Mouse (Mus musculus): ENCODE results near the gene Slc1a1. TPM values are rescaled to one million over a fixed set of nuclear protein-coding genes. Genes with fewer than 3 reads are reported as not detected.

Gene Slc1a1
- polyA plus RNA-seq, 1 experiment from 2014 or later: 0.41 TPM

DNA sequence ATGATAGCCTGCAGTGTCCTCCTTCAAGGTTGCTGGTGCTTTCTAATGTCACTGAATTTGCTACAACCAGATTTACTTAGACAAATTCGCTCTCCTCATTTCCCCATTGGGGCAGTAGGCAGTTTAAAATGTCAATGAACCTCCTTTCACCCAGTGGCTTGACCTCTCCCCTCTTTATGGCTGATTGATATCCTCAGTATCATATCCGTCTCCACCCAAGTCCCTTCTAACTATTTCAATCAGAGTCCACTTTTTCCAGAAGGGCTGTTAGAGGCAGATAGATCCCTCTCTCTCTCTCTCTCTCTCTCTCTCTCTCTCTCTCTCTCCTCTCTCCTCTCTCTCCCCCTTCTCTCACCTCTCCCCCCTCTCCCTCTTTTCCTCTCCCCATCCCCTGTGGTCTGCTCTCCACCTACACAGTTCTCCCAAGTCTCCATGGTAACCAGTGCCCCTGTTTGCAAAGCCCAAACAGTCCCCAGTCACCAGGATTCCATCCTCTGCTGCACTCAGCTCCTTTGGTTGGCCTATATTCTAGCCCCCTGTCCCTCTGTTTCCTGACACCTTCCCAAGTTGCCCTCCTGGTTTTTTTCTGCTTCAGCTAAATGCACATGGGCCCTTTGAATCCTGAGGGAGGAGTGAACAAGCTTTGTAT lies 80.9 kb downstream of the Slc1a1 start:
- Histone ChIP-seq H3K27me3 (replicated peaks; ENCODE audit: control insufficient read depth, insufficient read depth, low read length) (no peaks in the 10 kb centered on the region), H3K36me3 (ENCODE audit: control insufficient read depth, insufficient read depth, low read length) (no peaks in the 10 kb centered on the region), H3K4me3 (ENCODE audit: low read depth, low read length) (no peak overlapping the region), H3K9me3 (ENCODE audit: control insufficient read depth, low read length) (no peaks in the 10 kb centered on the region), H3K9ac (ENCODE audit: low read length) (no peak overlapping the region), H3K27ac (ENCODE audit: low read depth) (no peak overlapping the region), H3K4me1 (replicated peaks; ENCODE audit: control insufficient read depth, insufficient read depth, low read length) (no peaks in the 10 kb centered on the region), H3K4me2 (ENCODE audit: low read length) (no peak overlapping the region)
- 62% methylated on average over 2 of the region's 2 CpGs for WGBS
- DNase-seq (ENCODE audit: low spot score) (no peak), ATAC-seq (replicated peaks; ENCODE audit: low FRiP score, low TSS enrichment, low read depth) (no peak)

DNA sequence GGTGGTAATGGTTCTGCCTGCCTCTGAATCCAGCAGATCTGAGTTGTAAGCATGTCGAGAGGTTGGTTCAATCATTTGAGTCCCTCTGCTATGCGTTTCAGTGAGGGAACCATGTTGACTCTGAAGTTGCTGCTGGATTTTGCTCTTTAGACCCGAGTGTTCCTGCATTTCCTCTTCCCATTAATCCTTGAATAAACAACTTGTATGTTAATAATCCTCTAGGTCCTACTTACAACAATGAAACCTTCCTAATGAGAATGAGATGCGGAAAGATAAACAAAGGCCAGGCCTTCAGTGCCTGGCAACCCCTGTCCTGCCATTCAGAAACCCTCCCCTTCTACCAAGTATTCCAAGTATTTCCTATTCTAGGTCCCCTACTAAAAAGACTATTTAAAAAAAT lies 81.6 kb downstream of the Slc1a1 start:
- H3K4me3 ChIP-seq (ENCODE audit: low read depth, low read length): no peak overlapping the region
- no peak overlapping the region for H3K27ac ChIP-seq (ENCODE audit: low read depth)
- DNase-seq (ENCODE audit: low spot score) (no peak), ATAC-seq (replicated peaks; ENCODE audit: low FRiP score, low TSS enrichment, low read depth) (no peak)
- no peaks in the 10 kb centered on the region for H3K9me3 ChIP-seq (ENCODE audit: control insufficient read depth, low read length)
- no peaks in the 10 kb centered on the region for H3K36me3 ChIP-seq (ENCODE audit: control insufficient read depth, insufficient read depth, low read length)
- H3K4me1 ChIP-seq (replicated peaks; ENCODE audit: control insufficient read depth, insufficient read depth, low read length): no peaks in the 10 kb centered on the region
- no peaks in the 10 kb centered on the region for H3K27me3 ChIP-seq (replicated peaks; ENCODE audit: control insufficient read depth, insufficient read depth, low read length)
- no peak overlapping the region for H3K9ac ChIP-seq (ENCODE audit: low read length)
- 24% methylated on average over 4 of the region's 4 CpGs for WGBS
- no peak overlapping the region for H3K4me2 ChIP-seq (ENCODE audit: low read length)

DNA sequence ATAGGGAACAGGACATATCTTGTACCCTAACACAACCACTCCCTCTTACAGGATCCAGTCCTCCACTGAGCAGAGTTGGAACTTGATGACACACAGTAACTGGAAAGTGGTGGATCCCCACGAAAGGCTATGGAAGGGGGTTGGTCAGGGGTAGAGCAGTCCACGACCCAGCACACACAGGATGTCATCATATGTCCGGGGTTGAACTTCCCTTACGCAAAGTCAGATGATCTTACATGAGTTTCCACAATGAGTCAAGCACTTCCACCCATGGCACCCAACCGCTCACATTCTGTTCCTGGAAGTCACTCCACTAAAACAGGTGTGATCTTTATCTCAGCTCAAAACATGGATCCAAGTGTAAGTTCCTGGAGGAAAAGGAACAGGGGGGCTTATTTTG lies 83.0 kb downstream of the Slc1a1 start:
- Histone ChIP-seq H3K4me1 (replicated peaks; ENCODE audit: control insufficient read depth, insufficient read depth, low read length) (no peaks in the 10 kb centered on the region), H3K4me3 (ENCODE audit: low read depth, low read length) (no peak overlapping the region), H3K9me3 (ENCODE audit: control insufficient read depth, low read length) (no peaks in the 10 kb centered on the region), H3K9ac (ENCODE audit: low read length) (no peak overlapping the region), H3K36me3 (ENCODE audit: control insufficient read depth, insufficient read depth, low read length) (no peaks in the 10 kb centered on the region), H3K27me3 (replicated peaks; ENCODE audit: control insufficient read depth, insufficient read depth, low read length) (no peaks in the 10 kb centered on the region), H3K27ac (ENCODE audit: low read depth) (no peak overlapping the region), H3K4me2 (ENCODE audit: low read length) (no peak overlapping the region)
- ATAC-seq (replicated peaks; ENCODE audit: low FRiP score, low TSS enrichment, low read depth) (no peak), DNase-seq (ENCODE audit: low spot score) (no peak)
- 88% methylated on average over 5 of the region's 5 CpGs for WGBS

DNA sequence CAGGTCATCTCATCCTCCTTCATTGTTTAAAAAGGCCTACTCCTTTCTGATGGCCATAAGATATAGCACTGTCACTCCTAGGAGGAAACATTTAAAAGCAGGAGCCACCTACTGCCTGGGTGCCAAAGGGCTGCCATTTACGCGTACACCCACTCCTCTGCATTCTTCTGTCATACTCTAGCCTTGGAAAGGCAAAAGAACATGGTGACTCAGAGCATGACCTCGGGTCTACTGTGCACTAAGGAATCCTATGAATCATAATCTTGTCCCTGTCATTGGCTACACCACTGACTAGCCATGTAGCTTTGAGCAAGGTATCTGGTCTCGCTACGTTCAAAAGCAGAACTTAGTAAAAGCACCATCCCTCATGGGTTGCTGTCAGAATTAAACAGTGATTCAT lies 91.5 kb downstream of the Slc1a1 start:
- ATAC-seq (replicated peaks; ENCODE audit: low FRiP score, low TSS enrichment, low read depth) (no peak), DNase-seq (ENCODE audit: low spot score) (no peak)
- Histone ChIP-seq H3K27me3 (replicated peaks; ENCODE audit: control insufficient read depth, insufficient read depth, low read length) (no peaks in the 10 kb centered on the region), H3K27ac (ENCODE audit: low read depth) (no peak overlapping the region), H3K4me2 (ENCODE audit: low read length) (no peak overlapping the region), H3K4me3 (ENCODE audit: low read depth, low read length) (no peak overlapping the region), H3K9ac (ENCODE audit: low read length) (no peak overlapping the region), H3K4me1 (replicated peaks; ENCODE audit: control insufficient read depth, insufficient read depth, low read length) (no peaks in the 10 kb centered on the region), H3K9me3 (ENCODE audit: control insufficient read depth, low read length) (no peaks in the 10 kb centered on the region), H3K36me3 (ENCODE audit: control insufficient read depth, insufficient read depth, low read length) (no peaks in the 10 kb centered on the region)
- 87% methylated on average over 5 of the region's 5 CpGs for WGBS

DNA sequence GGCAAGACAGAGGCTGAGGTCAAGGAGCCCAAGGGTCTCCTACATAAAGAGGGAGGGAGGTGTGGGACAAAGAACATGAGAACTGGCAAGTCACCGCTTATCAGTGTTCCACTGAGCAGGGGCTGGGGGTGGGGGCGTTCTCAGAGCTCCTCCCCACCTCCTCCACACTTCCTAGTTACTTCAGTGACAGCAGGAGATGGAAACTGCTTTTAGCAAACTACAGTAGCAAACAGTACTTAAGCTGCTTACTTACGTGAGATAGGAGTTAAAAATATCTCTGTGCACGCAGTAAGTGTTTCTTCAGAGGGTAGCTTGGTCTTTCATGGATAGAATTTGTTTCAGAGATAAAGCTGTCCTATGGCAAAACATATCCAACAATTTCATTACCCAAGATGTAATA lies 92.5 kb downstream of the Slc1a1 start:
- H3K36me3 ChIP-seq (ENCODE audit: control insufficient read depth, insufficient read depth, low read length): no peaks in the 10 kb centered on the region
- WGBS: 60% methylated on average over 4 of the region's 4 CpGs
- H3K9ac ChIP-seq (ENCODE audit: low read length): no peak overlapping the region
- no peaks in the 10 kb centered on the region for H3K9me3 ChIP-seq (ENCODE audit: control insufficient read depth, low read length)
- no peak overlapping the region for H3K4me2 ChIP-seq (ENCODE audit: low read length)
- H3K27me3 ChIP-seq (replicated peaks; ENCODE audit: control insufficient read depth, insufficient read depth, low read length): no peaks in the 10 kb centered on the region
- H3K4me1 ChIP-seq (replicated peaks; ENCODE audit: control insufficient read depth, insufficient read depth, low read length): no peaks in the 10 kb centered on the region
- H3K4me3 ChIP-seq (ENCODE audit: low read depth, low read length): no peak overlapping the region
- H3K27ac ChIP-seq (ENCODE audit: low read depth): no peak overlapping the region
- ATAC-seq (replicated peaks; ENCODE audit: low FRiP score, low TSS enrichment, low read depth) (no peak), DNase-seq (ENCODE audit: low spot score) (no peak)

DNA sequence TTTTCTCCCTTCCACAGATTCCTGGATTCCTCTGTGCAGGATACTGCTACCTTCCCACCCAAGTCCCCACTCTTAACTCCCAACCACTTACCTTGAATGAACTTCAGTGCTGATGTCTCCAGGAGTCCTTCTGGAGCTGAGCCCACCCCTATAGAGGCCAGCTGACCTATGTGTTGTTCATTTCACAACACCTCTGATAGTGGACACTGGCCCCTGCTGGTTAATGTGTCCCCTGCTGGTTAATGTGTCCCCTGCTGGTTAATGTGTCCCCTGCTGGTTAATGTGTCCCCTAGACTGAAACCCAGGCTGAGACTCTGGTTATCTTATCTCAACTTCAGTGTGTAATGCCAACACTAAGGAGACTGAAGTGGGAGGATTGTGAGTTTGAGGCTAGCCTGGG lies 94.2 kb downstream of the Slc1a1 start:
- Histone ChIP-seq H3K9me3 (ENCODE audit: control insufficient read depth, low read length) (no peaks in the 10 kb centered on the region), H3K36me3 (ENCODE audit: control insufficient read depth, insufficient read depth, low read length) (no peaks in the 10 kb centered on the region)
- no peak for ATAC-seq (replicated peaks; ENCODE audit: low FRiP score, low TSS enrichment, low read depth)

DNA sequence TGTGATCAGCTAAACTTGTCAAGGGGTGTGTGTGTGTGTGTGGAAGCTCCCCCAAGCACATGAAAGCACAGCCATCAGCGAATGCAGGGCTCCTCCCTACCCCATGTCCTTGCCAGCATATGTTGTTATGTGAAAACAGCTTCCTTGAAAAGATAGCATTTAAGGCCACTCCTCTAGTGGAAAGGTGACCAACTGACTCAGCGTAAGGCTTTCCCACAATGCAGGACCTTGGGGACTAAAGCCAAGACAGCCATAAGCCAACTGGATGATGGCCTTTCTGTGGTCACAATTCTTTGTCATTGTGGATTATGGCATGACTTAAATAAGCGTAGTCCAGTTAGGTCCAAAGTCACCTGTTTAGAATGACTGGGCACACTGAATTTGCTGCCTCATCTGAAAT lies 100.0 kb downstream of the Slc1a1 start:
- no peak overlapping the region for H3K27ac ChIP-seq (ENCODE audit: low read depth)
- no peak for ATAC-seq (replicated peaks; ENCODE audit: low FRiP score, low TSS enrichment, low read depth)
- H3K4me3 ChIP-seq (ENCODE audit: low read depth, low read length): no peak overlapping the region
- H3K9me3 ChIP-seq (ENCODE audit: control insufficient read depth, low read length): no peaks in the 10 kb centered on the region
- H3K4me2 ChIP-seq (ENCODE audit: low read length): no peak overlapping the region
- H3K4me1 ChIP-seq (replicated peaks; ENCODE audit: control insufficient read depth, insufficient read depth, low read length): no peaks in the 10 kb centered on the region
- DNase-seq (ENCODE audit: low spot score): no peak
- 89% methylated on average over 3 of the region's 3 CpGs for WGBS
- no peaks in the 10 kb centered on the region for H3K36me3 ChIP-seq (ENCODE audit: control insufficient read depth, insufficient read depth, low read length)
- no peak overlapping the region for H3K9ac ChIP-seq (ENCODE audit: low read length)
- H3K27me3 ChIP-seq (replicated peaks; ENCODE audit: control insufficient read depth, insufficient read depth, low read length): no peaks in the 10 kb centered on the region

More for the DNA sequence above, 94.2 kb downstream of the Slc1a1 start:
- Histone ChIP-seq H3K9ac (ENCODE audit: low read length) (no peak overlapping the region), H3K27me3 (replicated peaks; ENCODE audit: control insufficient read depth, insufficient read depth, low read length) (no peaks in the 10 kb centered on the region), H3K4me3 (ENCODE audit: low read depth, low read length) (no peak overlapping the region), H3K4me2 (ENCODE audit: low read length) (no peak overlapping the region), H3K4me1 (replicated peaks; ENCODE audit: control insufficient read depth, insufficient read depth, low read length) (no peaks in the 10 kb centered on the region), H3K27ac (ENCODE audit: low read depth) (no peak overlapping the region)
- DNase-seq (ENCODE audit: low spot score): no peak

DNA sequence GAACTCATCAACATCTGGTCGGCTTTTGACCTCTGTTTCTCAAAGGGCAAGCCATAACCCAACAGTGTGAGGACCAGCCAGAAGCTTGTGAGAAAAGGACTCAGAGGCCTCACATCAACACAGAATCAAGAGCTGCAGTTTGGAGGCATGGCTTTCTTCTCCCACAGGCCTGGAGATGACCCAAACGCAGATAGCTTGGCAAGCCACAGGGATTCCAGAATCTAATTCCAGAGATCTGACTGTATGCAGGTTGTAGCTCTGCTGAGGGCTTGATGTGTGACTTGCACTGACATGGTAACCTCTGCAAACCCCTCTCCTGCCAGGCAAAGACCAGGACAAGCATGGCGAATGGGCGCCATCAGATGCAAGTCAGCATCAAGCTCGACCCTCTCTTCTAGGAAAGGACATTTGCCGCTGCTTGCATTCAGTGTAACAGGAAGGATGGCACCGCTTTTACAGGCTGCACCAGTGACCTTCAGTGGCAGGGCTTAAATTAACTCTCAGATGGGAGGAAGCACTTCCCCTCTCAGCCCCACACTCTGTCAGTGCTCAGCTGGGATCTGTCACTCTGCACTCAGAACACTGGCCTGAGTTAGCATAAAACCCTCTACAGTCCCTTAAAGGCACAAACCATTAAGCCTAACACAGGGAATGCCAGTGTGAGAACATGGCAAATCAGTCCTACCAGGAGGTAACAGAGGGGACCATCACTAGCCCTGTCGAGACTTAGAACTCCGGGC lies 105.5 kb downstream of the Slc1a1 start:
- no peak for ATAC-seq (replicated peaks; ENCODE audit: low FRiP score, low TSS enrichment, low read depth)
- no peaks in the 10 kb centered on the region for H3K36me3 ChIP-seq (ENCODE audit: control insufficient read depth, insufficient read depth, low read length)
- no peaks in the 10 kb centered on the region for H3K9me3 ChIP-seq (ENCODE audit: control insufficient read depth, low read length)
- H3K9ac ChIP-seq (ENCODE audit: low read length): no peak overlapping the region
- WGBS: 58% methylated on average over 9 of the region's 9 CpGs
- no peaks in the 10 kb centered on the region for H3K27me3 ChIP-seq (replicated peaks; ENCODE audit: control insufficient read depth, insufficient read depth, low read length)
- H3K27ac ChIP-seq (ENCODE audit: low read depth): no peak overlapping the region
- 0 out of 2 replicates have a peak, but pooled peaks cover 6% of the 10 kb centered on the region for H3K4me1 ChIP-seq (replicated peaks; ENCODE audit: control insufficient read depth, insufficient read depth, low read length)
- no peak for DNase-seq (ENCODE audit: low spot score)
- H3K4me3 ChIP-seq (ENCODE audit: low read depth, low read length): no peak overlapping the region
- H3K4me2 ChIP-seq (ENCODE audit: low read length): no peak overlapping the region

DNA sequence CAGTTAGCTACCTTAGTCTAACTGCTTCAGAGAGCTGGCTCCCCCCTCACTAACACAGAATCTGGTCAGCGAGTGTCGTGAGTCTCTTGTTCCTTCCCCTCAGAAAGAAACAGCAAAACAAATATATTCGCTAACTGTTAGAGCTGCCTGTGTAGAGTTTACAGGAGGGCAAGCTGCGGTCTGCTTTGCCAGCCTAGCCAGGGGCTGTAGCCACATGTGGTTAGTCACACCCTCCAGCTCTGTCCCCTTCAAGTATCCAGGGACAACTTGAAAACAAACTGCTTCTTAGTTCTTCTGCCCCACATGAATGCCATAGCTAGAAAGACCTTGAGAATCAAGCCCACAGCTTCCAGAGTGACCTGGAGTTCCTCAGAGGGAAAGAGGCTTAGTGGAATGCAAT lies 106.4 kb downstream of the Slc1a1 start:
- Histone ChIP-seq H3K4me3 (ENCODE audit: low read depth, low read length) (no peak overlapping the region), H3K9me3 (ENCODE audit: control insufficient read depth, low read length) (no peaks in the 10 kb centered on the region), H3K27ac (ENCODE audit: low read depth) (no peak overlapping the region), H3K27me3 (replicated peaks; ENCODE audit: control insufficient read depth, insufficient read depth, low read length) (no peaks in the 10 kb centered on the region), H3K9ac (ENCODE audit: low read length) (no peak overlapping the region), H3K4me1 (replicated peaks; ENCODE audit: control insufficient read depth, insufficient read depth, low read length) (0 out of 2 replicates have a peak, but pooled peaks cover 6% of the 10 kb centered on the region), H3K4me2 (ENCODE audit: low read length) (no peak overlapping the region), H3K36me3 (ENCODE audit: control insufficient read depth, insufficient read depth, low read length) (no peaks in the 10 kb centered on the region)
- ATAC-seq (replicated peaks; ENCODE audit: low FRiP score, low TSS enrichment, low read depth) (no peak), DNase-seq (ENCODE audit: low spot score) (no peak)
- 72% methylated on average over 4 of the region's 4 CpGs for WGBS

Measured in intestine, embryonic 14.5 days (tissue).